Mouse (Mus musculus) kidney, adult 9 months (tissue): ENCODE results near the gene Trp53tg5.

Experiments
- DNase-seq: peaks from one replicate; pipeline ENCODE4 v3.0.0; 2022

Gene Trp53tg5

GRCm38 (mm10) chr2:164494126-164494525 is 20.6 kb upstream of the Trp53tg5 start:
- DNase-seq = no peak

GRCm38 (mm10) chr2:164487812-164488211 is 14.3 kb upstream of the Trp53tg5 start:
- DNase-seq = no peak

- no peak for DNase-seq
These were observed 13.6 kb upstream of the Trp53tg5 start for GRCm38 (mm10) chr2:164487115-164487527.

DNA sequence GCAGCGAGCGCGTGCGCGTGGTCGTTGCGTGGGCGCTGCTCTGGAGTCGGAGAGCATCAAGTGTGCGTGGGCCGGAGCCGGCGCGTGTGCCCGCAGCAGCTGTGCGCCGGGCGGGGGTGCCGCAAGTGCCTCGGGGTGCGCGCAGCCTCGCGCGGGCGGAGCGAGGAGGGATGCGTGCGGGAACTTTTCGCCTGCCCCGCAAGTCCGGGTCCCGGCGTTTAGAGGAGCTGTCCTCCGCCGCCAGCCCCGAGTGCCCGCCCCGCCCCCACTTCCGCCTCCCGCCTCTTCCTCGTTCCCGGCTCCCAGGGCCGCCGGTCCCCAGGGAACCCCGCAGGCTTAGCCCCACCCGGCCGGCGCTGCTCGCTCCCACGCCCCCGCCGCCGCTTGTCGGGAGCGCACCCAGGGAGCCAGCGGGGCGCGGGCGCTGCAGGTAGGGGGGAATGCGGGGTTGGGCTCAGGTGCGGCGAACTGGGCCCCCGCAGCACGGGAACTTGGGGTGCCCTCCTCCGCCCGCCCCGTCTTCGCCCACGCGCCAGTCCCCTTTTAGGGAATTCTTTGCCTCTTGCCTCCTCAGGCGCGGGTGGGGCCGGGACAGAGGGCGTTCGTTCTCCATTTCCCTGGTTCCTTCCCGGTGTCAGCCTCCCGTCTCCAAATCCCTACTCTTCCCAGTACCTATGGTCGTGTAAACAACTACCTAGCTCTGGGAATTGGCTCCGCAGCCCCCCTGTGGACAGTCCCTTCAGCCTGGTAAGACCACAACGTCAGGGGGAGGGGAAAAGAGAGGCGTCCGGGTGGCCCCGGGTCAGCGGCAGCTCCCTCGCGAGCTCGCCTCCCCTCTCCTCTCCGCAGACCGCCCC is 13.0 kb upstream of the Trp53tg5 start:
- peak; percentile 44 for DNase-seq

DNA sequence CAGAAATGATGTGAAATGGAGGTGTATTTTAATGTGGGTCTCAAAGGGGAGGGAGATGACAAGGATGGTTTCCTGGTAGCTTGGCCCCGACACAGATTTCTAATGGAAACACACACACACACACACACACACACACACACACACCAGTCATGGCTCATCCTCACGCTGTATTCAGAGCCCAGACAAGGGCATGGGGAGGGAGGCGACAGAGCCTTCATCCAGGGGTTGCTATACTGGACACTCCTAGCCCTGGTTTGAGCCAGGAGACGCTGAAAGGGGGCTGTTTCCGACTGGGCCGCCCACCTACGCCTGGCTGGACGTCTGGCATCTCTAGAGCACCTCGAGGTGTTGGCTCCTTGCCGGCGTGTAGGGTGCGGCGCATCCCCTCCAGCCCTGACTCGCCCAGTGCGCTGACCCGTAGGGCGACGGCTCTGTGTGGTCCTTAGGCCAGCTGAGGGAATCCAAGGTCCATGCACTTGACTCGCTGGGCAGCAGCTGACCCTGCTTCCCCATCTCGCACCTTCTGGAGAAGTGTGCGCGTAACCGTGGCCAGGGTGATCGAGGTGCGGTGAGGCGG is 12.2 kb upstream of the Trp53tg5 start, which contains the start of gene Dbndd2:
Gene Dbndd2 (plus strand): TSS at position 426 of the 577 bp plus-strand sequence.
- peak; percentile 72 for DNase-seq

DNA sequence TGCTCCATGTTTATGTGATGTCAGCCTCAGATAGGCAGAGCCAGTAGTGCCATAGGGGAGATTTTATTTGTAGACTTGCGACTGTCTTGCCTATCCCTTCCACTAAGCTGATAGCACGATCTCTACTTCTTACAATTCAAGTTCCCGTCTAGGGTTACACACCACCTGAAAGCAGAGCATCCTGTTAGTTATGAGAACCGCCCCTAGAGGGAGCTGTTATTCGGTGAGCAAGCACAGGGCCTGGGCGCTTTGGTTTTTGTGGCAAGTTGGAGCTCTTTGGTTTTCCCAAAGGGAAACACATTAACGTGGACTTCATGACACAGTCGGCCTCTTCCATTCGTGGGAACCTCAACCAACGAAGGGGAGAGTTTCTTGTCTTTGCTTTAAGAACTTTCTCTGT is 3.3 kb downstream of the Trp53tg5 start:
- peak; percentile 86 for DNase-seq

DNA sequence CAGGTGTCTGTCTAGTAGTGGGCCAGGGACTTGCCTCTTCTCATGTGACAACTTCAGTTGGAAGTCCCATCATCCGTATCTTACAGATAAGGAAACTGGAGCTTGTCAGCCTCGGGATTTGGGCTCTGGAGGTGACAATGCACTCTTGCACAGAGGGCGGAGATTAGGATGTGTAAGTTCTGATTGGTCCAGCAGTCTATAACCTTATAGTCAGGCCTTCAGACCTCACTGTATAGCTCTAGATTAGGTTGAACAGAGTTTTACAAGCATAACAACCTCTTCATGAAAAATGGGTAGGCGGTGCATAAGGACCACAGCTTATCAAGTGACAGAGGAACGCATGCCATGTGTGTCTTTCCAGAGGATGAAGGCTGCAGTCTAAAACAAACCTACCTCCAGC is 6.7 kb downstream of the Trp53tg5 start:
- no peak for DNase-seq

DNA sequence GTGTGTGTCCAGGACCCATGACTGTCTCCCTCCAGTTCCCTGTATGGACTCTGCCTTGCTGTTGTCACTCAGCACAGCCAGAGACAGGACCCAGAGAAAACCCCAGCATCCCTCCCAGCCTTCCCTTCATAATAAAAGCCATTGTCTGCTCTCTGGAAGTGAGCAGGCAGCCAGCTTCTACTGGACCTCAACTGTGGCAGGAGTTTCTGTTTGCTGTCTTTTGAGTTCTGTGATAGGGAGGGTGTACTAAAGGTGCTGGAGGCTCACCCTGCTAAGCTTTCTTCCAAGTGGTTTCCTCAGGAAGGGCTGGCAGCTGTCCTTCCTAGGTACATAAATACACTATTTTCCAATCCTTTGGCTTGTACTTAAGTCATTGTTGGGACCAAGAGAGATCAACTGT is 8.4 kb downstream of the Trp53tg5 start:
- no peak for DNase-seq

GRCm38 (mm10) chr2:164460745-164461551 is 12.6 kb downstream of the Trp53tg5 start, which contains the start of gene Gm20458:
Gm20458 (plus strand) TSS chr2:164460967.
- DNase-seq = peak; percentile 99

GRCm38 (mm10) chr2:164458535-164458934 is 15.0 kb downstream of the Trp53tg5 start:
- peak; percentile 83 for DNase-seq

DNA sequence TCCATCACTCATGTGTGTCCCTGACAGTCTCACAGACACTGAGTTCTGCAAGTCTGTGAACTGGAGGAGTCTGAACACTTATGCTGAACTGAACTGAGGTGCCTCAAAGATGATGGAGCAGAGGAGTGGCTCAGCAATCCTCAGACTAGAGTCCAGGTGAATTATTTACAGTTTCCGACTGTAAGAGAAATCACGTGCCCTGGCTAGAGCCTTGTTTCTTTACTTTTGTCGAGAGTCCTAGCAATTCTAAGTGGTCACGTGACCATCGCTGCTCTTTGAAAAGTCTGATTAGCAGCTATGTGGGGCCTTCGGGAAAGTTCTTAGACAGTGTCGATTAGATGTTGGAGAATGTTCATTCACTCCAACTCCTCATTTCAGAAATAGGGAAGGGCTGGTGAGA is 15.6 kb downstream of the Trp53tg5 start:
- DNase-seq = peak; percentile 93

DNA sequence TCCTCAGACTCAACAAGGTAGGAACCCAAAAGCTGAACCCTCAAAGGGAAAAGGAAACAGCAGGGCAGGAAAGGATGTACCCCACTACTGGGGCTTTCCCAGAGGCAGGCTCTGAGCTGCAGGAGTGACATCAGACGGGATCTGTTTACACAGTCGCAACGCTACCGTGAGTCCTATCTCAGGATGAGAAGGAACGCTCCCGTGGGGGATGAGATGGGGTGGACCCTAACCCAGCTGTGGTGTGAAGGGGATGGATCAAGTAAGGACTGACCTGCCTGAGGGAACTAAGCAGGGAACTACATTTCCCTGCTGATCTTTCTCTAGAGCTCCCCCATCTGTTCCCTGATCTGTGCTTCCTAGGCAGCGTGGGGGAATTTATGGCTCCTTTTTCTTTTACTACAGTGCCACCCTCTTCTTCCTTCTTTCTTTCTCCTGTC is 16.6 kb downstream of the Trp53tg5 start, which contains the start of gene Sys1:
Gene Sys1 (plus strand): TSS at position 101 of the 437 bp plus-strand sequence.
- peak; percentile 68 for DNase-seq

DNA sequence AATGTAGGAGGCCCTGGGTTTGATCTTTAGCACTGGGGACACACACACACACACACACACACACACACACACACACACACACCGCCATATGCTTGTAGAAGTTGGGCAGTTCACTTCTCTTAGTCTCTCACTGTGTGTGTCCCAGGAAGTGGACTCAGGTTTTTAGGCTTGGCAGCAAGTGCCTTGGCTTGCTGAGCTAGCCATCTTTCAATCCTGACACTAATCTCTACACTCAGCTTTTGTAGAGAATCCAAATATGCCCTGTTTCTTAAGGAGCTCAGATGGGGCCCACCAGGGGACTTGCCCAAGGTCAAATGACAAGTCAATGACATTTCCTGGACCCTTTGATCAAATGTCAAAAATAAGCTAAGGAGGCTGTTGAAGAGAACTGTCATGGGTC is 17.1 kb downstream of the Trp53tg5 start:
- DNase-seq = no peak

- peak; percentile 60 for DNase-seq
These were observed 17.9 kb downstream of the Trp53tg5 start for GRCm38 (mm10) chr2:164455421-164456190.

- DNase-seq = peak; percentile 99
These were observed 18.7 kb downstream of the Trp53tg5 start for GRCm38 (mm10) chr2:164454846-164455245.

- DNase-seq = peak; percentile 82
These were observed 19.5 kb downstream of the Trp53tg5 start for GRCm38 (mm10) chr2:164453887-164454500.

- DNase-seq = peak; percentile 66
These were observed 20.3 kb downstream of the Trp53tg5 start for GRCm38 (mm10) chr2:164453047-164453757.

GRCm38 (mm10) chr2:164452000-164452676 is 21.4 kb downstream of the Trp53tg5 start:
- no peak for DNase-seq

GRCm38 (mm10) chr2:164449341-164450042 is 24.0 kb downstream of the Trp53tg5 start:
- no peak for DNase-seq

GRCm38 (mm10) chr2:164448921-164449320 is 24.6 kb downstream of the Trp53tg5 start:
- DNase-seq = peak; percentile 19
